17 mouse cellular contexts compared by ENCODE assay signal in genomic region chr12:29121159-29121558, GRCm38 (mm10).
DNase-seq lines count a peak whose midpoint lies in the region; ATAC-seq and TF ChIP-seq lines count a peak whose summit lies in the region.
"Had no signal": no experiment of that assay in that cellular context is flagged by ENCODE, and none has a peak within 500 bp of the region (broad histone marks: within the 10 kb centered on the region; RNA-seq: fewer than 3 reads in every experiment).

No protein-coding gene starts in this region.

- H3K27me3 ChIP-seq in hindbrain, embryonic 13.5 days = no peaks in the 10 kb centered on the region
- H3K27me3 ChIP-seq in hindbrain, embryonic 11.5 days (ENCODE audit: control insufficient read depth, insufficient read depth, low read length) = no peaks in the 10 kb centered on the region
- H3K27me3 ChIP-seq in forebrain, embryonic 12.5 days = no peaks in the 10 kb centered on the region
- no peaks in the 10 kb centered on the region for H3K27me3 ChIP-seq in hindbrain, postnatal 0 days (ENCODE audit: insufficient read depth, low read length)
- H3K27me3 ChIP-seq: CH12.LX; heart, embryonic 12.5 days; stomach, embryonic 15.5 days had no signal

- H3K4me1 ChIP-seq in hindbrain, embryonic 13.5 days (replicated peaks) = peaks cover 25% of the 10 kb centered on the region
- no peaks in the 10 kb centered on the region for H3K4me1 ChIP-seq in hindbrain, embryonic 11.5 days (replicated peaks; ENCODE audit: control insufficient read depth, insufficient read depth, low read length)
- peaks cover 16% of the 10 kb centered on the region for H3K4me1 ChIP-seq in forebrain, embryonic 12.5 days
- H3K4me1 ChIP-seq in hindbrain, postnatal 0 days (ENCODE audit: insufficient read depth, low read length) = peaks cover 7% of the 10 kb centered on the region; the same call in 1 of the 2 replicates
- H3K4me1 ChIP-seq: stomach, embryonic 15.5 days had no signal

- no peaks in the 10 kb centered on the region for H3K9me3 ChIP-seq in hindbrain, embryonic 13.5 days
- no peaks in the 10 kb centered on the region for H3K9me3 ChIP-seq in hindbrain, embryonic 11.5 days (ENCODE audit: control insufficient read depth, low read length)
- no peaks in the 10 kb centered on the region for H3K9me3 ChIP-seq in forebrain, embryonic 12.5 days
- no peaks in the 10 kb centered on the region for H3K9me3 ChIP-seq in hindbrain, postnatal 0 days (ENCODE audit: low read length)
- H3K9me3 ChIP-seq: heart, embryonic 12.5 days; limb, embryonic 13.5 days; stomach, embryonic 15.5 days had no signal

- H3K4me3 ChIP-seq in hindbrain, embryonic 13.5 days = no peak overlapping the region
- no peak overlapping the region for H3K4me3 ChIP-seq in hindbrain, embryonic 11.5 days (ENCODE audit: low read depth, low read length)
- H3K4me3 ChIP-seq in forebrain, embryonic 12.5 days (replicated peaks) = no peak overlapping the region
- H3K4me3 ChIP-seq in hindbrain, postnatal 0 days (ENCODE audit: low read length) = no peak overlapping the region
- H3K4me3 ChIP-seq: heart, embryonic 12.5 days; limb, embryonic 13.5 days; stomach, embryonic 15.5 days had no signal

- TF ChIP-seq CTCF in hindbrain, postnatal 0 days (IDR thresholded peaks at IDR 0.05; ENCODE audit: low read depth) = no peak

- 51% methylated on average over 2 of the region's 2 CpGs for WGBS in hindbrain, embryonic 13.5 days
- 85% methylated on average over 2 of the region's 2 CpGs for WGBS in hindbrain, embryonic 11.5 days
- WGBS in forebrain, embryonic 12.5 days = 11% methylated on average over 2 of the region's 2 CpGs
- WGBS in hindbrain, postnatal 0 days = 14% methylated on average over 2 of the region's 2 CpGs

- no peaks in the 10 kb centered on the region for H3K36me3 ChIP-seq in hindbrain, embryonic 13.5 days
- H3K36me3 ChIP-seq in hindbrain, embryonic 11.5 days (ENCODE audit: control insufficient read depth, insufficient read depth, low read length) = no peaks in the 10 kb centered on the region
- H3K36me3 ChIP-seq in forebrain, embryonic 12.5 days (replicated peaks) = no peaks in the 10 kb centered on the region
- no peaks in the 10 kb centered on the region for H3K36me3 ChIP-seq in hindbrain, postnatal 0 days (ENCODE audit: insufficient read depth, low read length)
- H3K36me3 ChIP-seq: heart, embryonic 12.5 days; limb, embryonic 13.5 days; stomach, embryonic 15.5 days had no signal

- no peak overlapping the region for H3K9ac ChIP-seq in hindbrain, embryonic 13.5 days
- H3K9ac ChIP-seq in hindbrain, embryonic 11.5 days (ENCODE audit: low read depth, low read length) = no peak overlapping the region
- no peak overlapping the region for H3K9ac ChIP-seq in forebrain, embryonic 12.5 days
- H3K9ac ChIP-seq in hindbrain, postnatal 0 days (replicated peaks; ENCODE audit: low read length) = no peak overlapping the region
- H3K9ac ChIP-seq: heart, embryonic 12.5 days; limb, embryonic 13.5 days; stomach, embryonic 15.5 days had no signal

- DNase-seq in hindbrain, embryonic 11.5 days (ENCODE audit: low spot score) = no peak
- peak; percentile 29 for DNase-seq in hindbrain, postnatal 0 days (ENCODE audit: low spot score)
- DNase-seq in retina, postnatal 7 days (ENCODE audit: low read depth, low spot score) = peak; percentile 29
- DNase-seq in kidney, adult 8-10 months = no peak
- no peak for DNase-seq in layer of hippocampus, adult 8-10 months (ENCODE audit: low spot score in 2 of 2)
- DNase-seq in frontal cortex, postnatal 14 days (ENCODE audit: low spot score in 2 of 2) = no peak
- DNase-seq: cerebellum, postnatal 25 days; heart, postnatal 4 days; kidney, adult 18-20 months; kidney, postnatal 4 days; lung, postnatal 14 days had no signal

- no peak overlapping the region for H3K4me2 ChIP-seq in hindbrain, embryonic 13.5 days
- no peak overlapping the region for H3K4me2 ChIP-seq in hindbrain, embryonic 11.5 days (replicated peaks; ENCODE audit: low read depth, low read length)
- H3K4me2 ChIP-seq in forebrain, embryonic 12.5 days = peak overlapping the region; percentile 15; the same call in 1 of the 2 replicates
- H3K4me2 ChIP-seq in hindbrain, postnatal 0 days (ENCODE audit: low read depth, low read length) = no peak overlapping the region
- H3K4me2 ChIP-seq: heart, embryonic 12.5 days; limb, embryonic 13.5 days; stomach, embryonic 15.5 days had no signal

- 0 out of 2 replicates have a peak overlapping the region, but pooled peaks have one; percentile 44 for H3K27ac ChIP-seq in hindbrain, embryonic 13.5 days
- H3K27ac ChIP-seq in hindbrain, embryonic 11.5 days (ENCODE audit: low read depth, low read length) = no peak overlapping the region; the same call in 1 of the 2 replicates
- H3K27ac ChIP-seq in forebrain, embryonic 12.5 days = peak overlapping the region; percentile 65; the same call in 1 of the 2 replicates
- no peak overlapping the region for H3K27ac ChIP-seq in hindbrain, postnatal 0 days
- H3K27ac ChIP-seq: limb, embryonic 13.5 days; stomach, embryonic 15.5 days had no signal

- ATAC-seq in hindbrain, embryonic 13.5 days (ENCODE audit: low FRiP score) = no peak
- ATAC-seq in hindbrain, embryonic 11.5 days (ENCODE audit: low FRiP score) = no peak
- peak; percentile 89 for ATAC-seq in forebrain, embryonic 12.5 days (ENCODE audit: low FRiP score)
- ATAC-seq in hindbrain, postnatal 0 days = peak; percentile 59

Comparison
In these comparisons a context has a peak if more than half of its experiments do, and no peak if none do; other contexts are left out.
1. ATAC-seq: peak in forebrain, embryonic 12.5 days (single experiment) and hindbrain, postnatal 0 days (single experiment); none in hindbrain, embryonic 13.5 days (single experiment) and hindbrain, embryonic 11.5 days (single experiment).
2. H3K27ac ChIP-seq: peak in hindbrain, embryonic 13.5 days (single experiment) and forebrain, embryonic 12.5 days (single experiment); none in hindbrain, embryonic 11.5 days (single experiment) and hindbrain, postnatal 0 days (single experiment).
3. DNase-seq: peak in hindbrain, postnatal 0 days (single experiment) and retina, postnatal 7 days (single experiment); none in hindbrain, embryonic 11.5 days (single experiment), kidney, adult 8-10 months (0 of 2), layer of hippocampus, adult 8-10 months (0 of 2) and frontal cortex, postnatal 14 days (0 of 2).